Comparison of ENCODE assay signal across 26 mouse cellular contexts in the genomic region with DNA sequence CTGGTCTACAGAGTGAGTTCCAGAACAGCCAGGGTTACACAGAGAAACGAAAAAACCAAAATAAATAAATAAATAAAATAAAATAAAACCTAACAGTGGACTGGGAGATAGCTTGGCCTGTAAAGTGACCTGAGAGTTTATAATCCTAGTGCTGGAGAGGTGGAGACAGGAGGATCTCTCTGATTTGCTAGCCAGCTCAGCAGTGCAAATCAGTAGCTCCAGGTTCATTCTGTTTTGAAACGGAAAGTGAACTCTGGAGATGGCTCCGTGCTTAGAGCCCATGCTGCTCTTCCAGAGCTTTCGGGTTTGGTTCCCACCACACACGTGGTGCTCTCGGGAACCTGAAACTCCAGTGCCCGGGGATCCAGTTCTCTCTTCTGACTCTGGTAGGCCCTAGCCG. TPM values are rescaled to one million over a fixed set of nuclear protein-coding genes. Genes with fewer than 3 reads are reported as not detected.
"Had no signal": no experiment of that assay in that cellular context is flagged by ENCODE, and none has a peak within 500 bp of the region (broad histone marks: within the 10 kb centered on the region; RNA-seq: fewer than 3 reads in every experiment).

No protein-coding gene starts in this region.

- ATAC-seq: midbrain, embryonic 16.5 days had no signal

- DNase-seq: lung, embryonic 14.5 days; lung, postnatal 10 days; lung, postnatal 4 days; midbrain, embryonic 14.5 days; retina, postnatal 1 day; right cerebral cortex, adult 18-20 months; right cerebral cortex, postnatal 25 days; right cerebral cortex, postnatal 4 days; spleen, adult 18-20 months; thymus, adult 18-20 months; thymus, postnatal 14 days; thymus, postnatal 36 days had no signal

- H3K4me2 ChIP-seq: lung, embryonic 14.5 days; midbrain, embryonic 12.5 days; neural tube, embryonic 13.5 days; neural tube, embryonic 15.5 days had no signal

- H3K36me3 ChIP-seq: midbrain, embryonic 10.5 days; midbrain, embryonic 12.5 days; neural tube, embryonic 13.5 days; neural tube, embryonic 15.5 days had no signal

- H3K9me3 ChIP-seq: midbrain, embryonic 10.5 days; midbrain, embryonic 12.5 days; neural tube, embryonic 13.5 days; neural tube, embryonic 15.5 days had no signal

- H3K4me1 ChIP-seq: midbrain, embryonic 10.5 days; midbrain, embryonic 12.5 days; neural tube, embryonic 13.5 days; neural tube, embryonic 15.5 days had no signal

- H3K27ac ChIP-seq: midbrain, embryonic 10.5 days; midbrain, embryonic 12.5 days; neural tube, embryonic 13.5 days; neural tube, embryonic 15.5 days had no signal

- H3K4me3 ChIP-seq: midbrain, embryonic 10.5 days; midbrain, embryonic 12.5 days; myocyte; neural tube, embryonic 13.5 days; neural tube, embryonic 15.5 days had no signal

- H3K27me3 ChIP-seq: neural tube, embryonic 15.5 days had no signal

- H3K9ac ChIP-seq: lung, embryonic 14.5 days; midbrain, embryonic 12.5 days; neural tube, embryonic 13.5 days; neural tube, embryonic 15.5 days had no signal

RNA-seq across cellular contexts. Expression of a gene that starts 8.9 kb away (rescaled TPM):
- total RNA-seq: megakaryocyte-erythroid progenitor cell, adult 5-6 weeks had no signal
- polyA plus RNA-seq: lung, embryonic 14.5 days; midbrain, embryonic 10.5 days; midbrain, embryonic 12.5 days; midbrain, embryonic 14.5 days; neural tube, embryonic 11.5 days; neural tube, embryonic 13.5 days; neural tube, embryonic 15.5 days; small intestine, adult 2 months; thymus, postnatal 0 days had no signal

RNA-seq across cellular contexts. Expression of a gene that starts 9.0 kb away (rescaled TPM):
- total RNA-seq: megakaryocyte-erythroid progenitor cell, adult 5-6 weeks had no signal

RNA-seq across cellular contexts. Expression of a gene that starts 22.3 kb away (rescaled TPM):
- total RNA-seq: megakaryocyte, adult 5-6 weeks; megakaryocyte-erythroid progenitor cell, adult 5-6 weeks had no signal
- polyA plus RNA-seq: lung, embryonic 14.5 days; lung, embryonic 16.5 days; midbrain, embryonic 10.5 days; midbrain, embryonic 12.5 days; midbrain, embryonic 14.5 days; midbrain, embryonic 16.5 days; myocyte; neural tube, embryonic 11.5 days; neural tube, embryonic 13.5 days; neural tube, embryonic 15.5 days; small intestine, adult 2 months; stomach, embryonic 14.5 days; stomach, embryonic 16.5 days; thymus, postnatal 0 days had no signal
